Mouse (Mus musculus) retina, embryonic 14.5 days (tissue): Measurements from ENCODE around the gene Dync1li2.

Experiments used
- DNase-seq: peaks from one replicate; pipeline ENCODE4 v3.0.0-alpha.2; 2015; ENCODE audit warnings: low spot score

Dync1li2 gene

DNA sequence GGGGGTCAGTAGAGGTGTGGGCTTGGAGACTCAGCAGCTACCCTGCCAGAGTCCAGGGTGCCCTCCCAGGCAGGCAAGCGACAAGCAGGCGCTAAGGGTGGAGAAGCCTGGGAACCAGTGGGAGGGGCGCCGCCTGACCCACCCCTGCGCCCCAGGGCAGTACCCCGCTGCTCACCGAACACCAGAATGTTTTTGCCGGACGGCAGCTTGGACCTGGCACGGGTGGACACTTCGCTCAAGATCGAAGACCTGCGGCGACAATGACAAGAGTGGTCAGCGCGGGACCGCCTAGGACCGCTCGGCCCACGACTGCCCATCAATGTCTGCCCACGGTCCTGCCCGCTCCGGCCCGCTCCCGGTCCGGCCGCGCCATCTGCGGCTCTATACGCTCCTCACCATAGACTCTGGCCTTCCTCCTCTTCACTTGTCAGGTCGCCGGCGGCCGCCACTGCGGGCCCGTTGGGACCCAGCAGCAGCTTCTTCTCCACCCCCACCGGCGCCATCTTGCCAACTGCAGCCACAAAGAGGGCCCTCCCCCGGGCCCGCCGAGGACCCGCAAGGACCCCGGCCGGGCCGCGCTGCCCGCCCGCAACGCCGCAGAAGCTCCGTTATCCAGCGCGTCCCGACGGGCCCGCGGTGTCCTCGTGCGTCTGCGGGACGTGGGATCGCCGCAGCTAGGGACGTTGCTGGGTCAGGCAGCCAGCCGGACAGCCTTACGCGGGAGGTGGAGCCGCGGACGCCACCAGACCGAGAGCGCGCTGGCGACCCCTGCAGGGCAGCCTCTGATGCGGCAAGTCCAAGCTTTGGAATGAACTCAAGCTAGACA is at the start of gene Dync1li2:
TSS of gene Dync1li2 (minus strand) at position 749 of the 826 bp plus-strand sequence.
- peak; percentile 90 for DNase-seq

DNA sequence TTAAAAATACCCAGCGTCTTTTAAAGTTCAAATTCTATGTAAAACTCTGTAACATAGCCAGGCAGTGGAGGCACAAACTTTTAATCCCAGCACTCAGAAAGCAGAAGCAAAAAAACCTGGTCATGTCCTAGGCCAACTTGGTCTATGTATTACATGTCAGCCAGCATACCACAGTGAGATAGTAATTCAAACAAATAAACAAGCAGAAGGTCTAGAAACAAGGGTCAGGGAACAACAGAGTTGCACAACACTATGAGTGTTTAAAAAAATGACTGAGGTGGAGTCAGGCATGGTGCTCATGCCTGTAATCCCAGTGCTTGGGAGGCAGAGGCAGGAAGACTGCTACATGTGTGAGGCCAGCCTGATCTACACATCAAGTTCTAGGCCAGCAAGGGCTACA is 36.2 kb upstream of the Dync1li2 start:
- DNase-seq, result no peak

DNA sequence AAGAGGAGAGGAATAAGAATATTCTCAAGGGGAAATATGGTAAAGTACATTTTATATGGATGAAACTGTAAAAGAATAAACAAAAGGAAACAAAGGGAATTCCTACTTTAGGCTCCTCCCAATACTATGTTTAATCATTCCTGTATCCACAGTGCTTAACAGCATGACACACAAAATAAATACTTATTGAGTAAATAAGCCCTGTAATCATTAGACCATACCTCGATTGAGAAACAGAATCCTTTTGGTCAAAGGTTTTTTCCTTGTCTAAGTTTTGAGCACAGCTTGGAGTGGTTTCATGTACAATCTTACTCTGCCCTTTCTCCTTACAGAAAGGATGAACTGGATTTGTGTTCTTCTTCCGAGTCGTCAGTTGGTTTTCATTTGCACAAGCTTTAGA is 29.6 kb upstream of the Dync1li2 start:
- DNase-seq, result no peak

DNA sequence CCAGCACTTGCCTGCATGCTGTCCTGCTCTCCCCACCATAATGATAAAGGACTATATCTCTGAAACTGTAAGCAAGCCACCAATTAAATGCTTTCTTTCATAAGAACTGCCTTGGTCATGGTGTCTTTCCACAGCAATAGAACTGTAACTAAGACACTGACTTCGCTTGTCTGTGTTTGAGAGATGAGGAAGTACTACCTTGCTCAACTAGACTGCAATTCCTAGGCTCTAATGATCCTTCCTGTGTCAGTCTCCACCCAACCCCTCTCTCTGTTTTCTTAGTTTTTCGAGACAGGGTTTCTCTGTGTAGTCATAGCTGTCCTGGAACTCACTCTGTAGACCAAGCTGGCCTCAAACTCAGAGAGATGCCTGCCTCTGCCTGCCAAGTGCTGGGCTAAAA is 24.6 kb upstream of the Dync1li2 start:
- DNase-seq, result no peak

DNA sequence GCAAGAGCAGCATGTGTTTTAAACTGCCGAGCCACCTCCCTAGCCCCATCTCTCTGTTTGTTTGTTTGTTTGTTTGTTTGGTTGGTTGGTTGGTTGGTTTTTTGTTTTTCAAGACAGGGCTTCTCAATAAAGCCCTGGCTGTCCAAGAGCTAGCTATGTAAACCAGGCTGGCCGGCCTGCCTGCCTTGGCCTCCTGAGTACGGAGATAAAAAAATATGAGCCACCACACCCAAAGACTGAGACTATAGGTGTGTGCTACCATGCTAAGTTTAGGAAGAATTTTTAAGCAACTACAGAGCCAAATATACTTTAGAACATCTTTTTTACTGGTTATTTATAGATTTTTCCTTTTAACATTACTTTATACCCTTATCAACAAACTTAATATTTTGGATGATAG is 9.3 kb upstream of the Dync1li2 start:
- DNase-seq, result no peak

DNA sequence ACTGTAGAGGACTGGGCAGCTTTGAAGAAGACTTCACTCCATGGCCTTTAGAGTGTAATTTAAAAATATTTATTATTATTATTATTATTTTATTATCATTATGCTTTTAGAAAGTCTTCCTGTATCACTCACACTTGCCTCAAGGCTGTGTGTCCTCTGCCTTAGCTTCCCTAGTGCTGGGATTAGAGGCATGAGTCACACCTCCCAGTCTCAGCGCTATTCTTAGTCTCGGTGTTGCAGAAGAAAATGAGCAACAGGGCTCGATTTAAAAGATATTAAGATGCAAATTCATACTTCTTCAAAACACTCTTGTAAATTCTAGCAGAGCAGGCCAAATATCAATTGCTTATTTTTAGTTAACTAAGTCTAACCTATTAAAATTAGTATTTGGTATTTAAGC is 5.9 kb upstream of the Dync1li2 start:
- DNase-seq, result no peak

DNA sequence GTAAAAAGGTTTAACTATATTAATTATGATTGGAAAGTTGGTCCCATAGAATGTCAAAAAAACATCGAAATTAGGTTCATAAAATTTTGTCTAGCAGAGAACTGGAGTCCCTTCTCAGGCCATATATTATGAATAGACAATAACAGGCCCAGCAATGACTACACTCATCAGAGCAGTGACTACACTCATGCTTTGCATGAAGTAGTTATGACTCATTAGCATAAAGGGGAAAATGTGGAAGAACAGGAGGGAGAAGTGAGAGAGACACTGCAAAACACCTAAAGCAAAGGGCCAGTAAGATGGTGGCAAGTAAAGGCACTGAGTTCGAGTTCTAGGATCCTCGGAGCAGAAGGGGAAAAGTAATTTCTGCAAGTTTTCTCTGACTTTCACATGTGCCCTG is 3.2 kb upstream of the Dync1li2 start:
- DNase-seq, result no peak

DNA sequence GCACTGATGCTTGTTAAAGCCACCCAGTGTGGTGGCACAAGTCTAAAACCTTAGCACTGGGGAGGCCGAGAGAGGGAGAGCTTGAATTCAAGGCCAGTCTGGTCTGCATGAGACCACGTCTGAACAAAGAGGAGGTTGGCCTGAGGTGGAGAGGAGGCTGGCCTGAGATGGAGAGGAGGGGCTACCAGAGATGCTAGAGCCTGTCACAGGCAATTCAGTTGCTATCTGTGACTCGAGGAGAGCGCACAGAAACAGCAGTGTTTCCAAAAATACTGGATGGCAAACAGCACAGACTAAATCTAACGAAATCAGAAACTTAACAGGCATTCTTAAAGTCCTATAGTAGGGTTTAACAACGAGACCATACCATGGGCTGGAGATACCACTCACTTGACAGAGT is 2.4 kb upstream of the Dync1li2 start:
- DNase-seq, result no peak

DNA sequence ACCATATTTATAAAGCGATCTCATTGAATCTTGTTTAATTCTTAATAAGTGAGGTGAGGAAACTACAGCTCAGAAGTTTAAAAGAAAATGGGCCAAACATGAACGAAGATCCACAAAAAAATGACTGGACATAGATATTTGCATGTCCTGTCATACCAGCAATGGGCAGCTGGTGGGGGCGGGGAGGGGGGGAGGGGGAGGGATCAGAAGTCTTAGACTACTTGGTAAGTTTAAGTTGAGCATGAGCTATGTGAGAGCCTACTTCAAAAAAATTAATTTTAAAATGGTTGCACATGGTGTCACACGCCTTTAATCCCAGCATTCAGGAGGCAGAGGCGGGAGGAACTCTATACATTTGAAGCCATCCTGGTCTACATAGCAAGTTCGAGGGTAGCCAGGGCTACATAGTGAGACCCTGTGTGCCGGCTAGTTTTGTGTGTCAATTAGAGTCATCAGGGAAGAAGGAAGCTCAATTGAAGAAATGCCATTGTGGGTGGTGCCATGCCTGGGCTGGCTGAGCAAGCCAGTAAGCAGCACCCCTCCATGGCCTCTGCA is 355 bp upstream of the Dync1li2 start:
- DNase-seq, result no peak

DNA sequence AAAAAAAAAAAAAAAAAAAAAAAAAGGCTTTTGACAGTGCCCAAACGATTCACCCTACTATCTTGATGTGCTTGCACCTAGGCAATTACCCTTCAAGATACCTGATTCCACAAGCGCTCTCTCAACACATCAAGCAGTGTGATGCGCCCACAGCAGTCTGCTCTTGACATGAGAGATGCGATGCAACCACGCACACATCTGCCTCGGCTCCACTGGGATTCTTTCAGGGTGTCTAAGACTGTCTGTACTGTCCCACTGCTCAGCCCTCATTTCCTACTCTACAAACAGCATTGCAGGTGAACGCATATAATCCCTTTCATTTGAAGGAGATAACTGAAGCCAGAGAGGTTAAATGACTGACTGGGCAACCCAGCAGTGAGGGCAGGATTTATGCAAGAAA is 1.2 kb downstream of the Dync1li2 start:
- DNase-seq, result no peak

DNA sequence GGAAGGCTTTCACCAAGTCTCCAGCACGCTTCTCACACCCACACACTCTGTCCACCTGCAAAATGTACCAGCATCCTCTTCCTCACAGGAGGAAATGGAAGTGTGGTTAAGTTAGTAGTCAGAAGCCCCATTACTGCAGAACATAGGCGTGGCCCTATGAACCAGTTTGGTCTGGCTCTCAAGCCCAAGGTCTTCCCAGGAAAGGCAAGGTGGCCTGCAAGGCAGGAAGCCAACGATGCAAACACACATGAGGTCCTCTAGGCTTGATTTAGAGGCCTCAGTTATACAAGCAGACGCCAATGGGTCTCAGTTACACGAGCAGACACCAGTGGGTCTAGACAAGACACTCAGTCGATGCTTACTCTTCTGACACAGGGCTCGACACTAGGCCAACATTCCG is 3.4 kb downstream of the Dync1li2 start:
- no peak for DNase-seq

DNA sequence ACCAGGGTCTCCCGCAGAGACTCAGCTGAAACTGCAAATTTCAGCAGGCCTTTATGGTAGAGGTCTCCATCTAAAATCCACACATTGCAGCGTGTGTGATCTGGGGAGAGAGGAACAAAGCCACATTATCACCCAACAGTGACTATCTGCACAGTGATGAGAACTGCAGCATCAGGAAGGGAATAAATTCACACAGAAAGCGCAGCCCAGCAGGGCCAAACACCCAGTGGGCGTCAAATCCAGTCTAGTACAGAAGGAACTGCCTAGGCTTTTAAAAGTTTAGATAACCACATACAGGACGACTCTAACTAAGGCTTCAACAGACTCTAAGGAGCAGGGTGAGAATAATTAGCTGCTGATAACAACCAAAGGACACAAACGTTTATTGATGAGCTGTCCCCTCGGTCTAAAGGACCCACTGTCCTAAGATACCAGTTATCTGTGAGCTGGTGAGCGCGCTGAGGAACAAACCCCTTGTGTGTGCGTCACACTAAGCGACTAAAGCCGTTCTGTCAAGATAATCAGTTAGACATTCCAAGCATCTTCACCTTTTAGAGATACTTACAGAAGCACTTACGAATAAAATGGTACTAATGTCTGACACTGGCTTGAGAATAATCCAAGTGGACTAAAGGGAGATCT is 5.2 kb downstream of the Dync1li2 start:
- no peak for DNase-seq

DNA sequence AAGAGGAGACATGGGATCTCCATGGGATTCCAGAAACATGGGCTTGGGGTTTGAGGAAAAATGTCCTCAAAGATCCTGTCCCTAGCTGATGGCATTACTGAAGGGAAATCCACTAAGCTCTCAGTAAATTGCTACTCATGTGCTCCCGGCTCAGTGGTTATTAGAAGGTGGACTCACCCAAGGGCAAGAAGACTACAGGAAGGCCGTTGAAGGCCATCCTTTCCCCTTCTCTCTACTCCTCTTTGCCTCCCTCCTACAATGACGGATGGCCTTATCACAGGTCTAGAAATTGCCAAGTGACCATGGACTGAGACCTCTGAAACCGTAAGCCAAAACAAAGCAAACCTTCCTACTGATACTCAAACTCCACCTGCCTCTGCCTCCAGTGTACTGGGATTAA is 6.3 kb downstream of the Dync1li2 start:
- no peak for DNase-seq

DNA sequence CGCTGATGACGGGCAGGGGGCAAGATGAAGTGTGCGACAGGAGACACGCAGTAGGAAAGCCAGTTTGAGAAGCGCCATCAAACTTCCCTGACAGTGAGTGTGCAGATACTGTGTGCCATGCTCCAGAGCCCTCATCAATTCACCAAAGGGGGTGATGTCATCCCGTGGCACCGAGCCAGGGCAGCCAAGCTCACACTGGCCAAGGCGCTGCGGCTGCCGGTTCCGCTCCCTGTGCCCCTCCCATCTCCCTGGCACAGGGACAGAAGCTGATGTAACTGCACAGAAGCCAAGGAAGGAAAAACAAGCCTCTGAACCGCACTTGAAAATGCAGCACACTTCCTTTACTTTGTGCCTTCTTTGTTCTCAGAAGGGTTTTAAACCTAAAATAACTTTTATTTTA is 6.8 kb downstream of the Dync1li2 start:
- DNase-seq, result peak; percentile 25

DNA sequence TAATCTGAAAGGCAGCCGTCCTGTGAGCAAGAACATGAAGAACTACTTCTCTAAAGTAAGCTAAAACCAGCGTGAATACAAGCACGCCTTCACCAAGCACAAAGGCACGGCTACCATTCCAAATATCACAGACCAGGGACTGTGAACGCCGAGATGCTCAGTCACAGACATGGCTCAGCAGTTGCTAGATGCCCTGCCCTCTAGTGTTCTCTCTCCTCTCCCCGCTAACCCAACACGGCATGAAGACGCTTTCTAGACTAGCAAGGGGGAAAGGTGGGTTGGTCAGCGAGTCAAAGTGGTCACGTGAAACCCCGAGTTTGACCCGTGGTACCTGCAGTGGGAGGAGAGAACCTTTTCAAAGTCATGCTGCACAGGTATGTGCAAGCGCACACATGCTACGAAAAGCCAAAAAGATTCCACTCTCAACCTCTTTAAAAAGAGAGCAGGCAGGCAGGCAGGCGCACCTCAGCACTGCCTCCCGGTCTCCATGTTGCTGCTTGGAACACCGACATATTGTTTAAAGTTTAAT is 8.0 kb downstream of the Dync1li2 start:
- DNase-seq, result no peak

DNA sequence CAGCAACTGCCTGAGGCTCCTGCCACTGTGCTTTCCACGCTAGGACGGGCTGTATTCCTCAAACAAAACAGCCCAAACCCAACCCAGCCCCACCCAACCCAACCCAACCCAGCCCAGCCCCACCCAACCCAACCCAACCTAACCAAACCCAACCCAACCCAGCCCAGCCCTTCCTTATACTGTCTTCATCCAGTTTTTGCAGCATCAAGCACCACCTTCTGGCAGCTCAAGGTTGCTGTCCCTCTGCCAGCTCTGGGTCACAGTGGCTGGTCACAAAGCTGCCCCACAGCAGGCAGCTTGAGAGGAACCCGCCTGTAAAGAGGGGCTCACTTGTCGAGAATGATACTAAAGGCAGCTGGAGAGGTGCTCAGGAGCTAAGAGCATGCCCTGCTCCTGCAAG is 8.6 kb downstream of the Dync1li2 start:
- no peak for DNase-seq

DNA sequence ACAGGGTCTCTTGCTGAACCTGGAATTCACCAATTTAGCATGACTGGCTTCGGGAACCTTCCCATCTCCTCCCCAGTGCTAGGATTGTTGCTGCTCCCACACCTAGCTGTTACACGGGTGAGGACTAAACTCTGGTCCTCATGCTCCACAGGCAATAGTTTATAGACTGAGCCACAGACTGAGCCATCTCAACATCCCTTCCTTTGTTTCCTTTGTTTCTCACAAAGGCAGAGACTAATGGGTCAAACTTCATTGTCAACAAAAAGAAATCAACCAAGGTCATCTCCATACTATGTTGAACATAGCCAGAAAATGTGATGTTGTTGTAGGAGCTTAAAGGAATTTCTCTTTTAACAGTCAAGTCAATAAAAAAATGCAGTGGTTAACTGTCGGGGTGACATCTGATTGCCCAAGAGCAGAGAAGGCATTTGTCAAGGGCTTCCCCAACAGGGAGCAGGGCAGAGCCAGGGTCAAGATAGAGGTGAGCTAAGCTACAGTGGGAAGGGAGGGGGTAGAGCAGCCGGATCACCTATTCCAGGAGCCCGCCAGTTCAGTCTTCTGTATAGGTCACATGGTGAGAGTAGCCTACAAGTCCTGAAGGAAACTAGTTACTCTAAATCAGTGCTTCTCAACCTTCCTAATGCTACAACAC is 9.5 kb downstream of the Dync1li2 start:
- no peak for DNase-seq

DNA sequence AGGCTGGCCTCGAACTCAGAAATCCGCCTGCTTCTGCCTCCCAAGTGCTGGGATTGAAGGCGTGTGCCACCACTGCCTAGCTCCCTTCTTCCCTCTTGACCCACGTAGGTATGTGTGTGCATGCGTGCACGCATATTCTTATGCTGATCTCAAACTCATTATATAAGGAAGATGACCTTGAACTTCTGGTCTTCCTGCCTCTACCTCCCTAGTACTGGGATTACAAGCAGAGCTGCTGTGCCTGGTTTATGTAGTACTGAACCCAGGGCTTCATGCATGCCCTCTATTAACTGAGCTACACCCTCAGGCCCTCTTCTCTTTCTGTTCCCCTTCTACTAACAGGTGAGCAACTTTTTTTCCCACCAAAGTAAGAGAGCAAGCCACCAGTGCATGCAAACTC is 10.2 kb downstream of the Dync1li2 start:
- DNase-seq, result no peak

DNA sequence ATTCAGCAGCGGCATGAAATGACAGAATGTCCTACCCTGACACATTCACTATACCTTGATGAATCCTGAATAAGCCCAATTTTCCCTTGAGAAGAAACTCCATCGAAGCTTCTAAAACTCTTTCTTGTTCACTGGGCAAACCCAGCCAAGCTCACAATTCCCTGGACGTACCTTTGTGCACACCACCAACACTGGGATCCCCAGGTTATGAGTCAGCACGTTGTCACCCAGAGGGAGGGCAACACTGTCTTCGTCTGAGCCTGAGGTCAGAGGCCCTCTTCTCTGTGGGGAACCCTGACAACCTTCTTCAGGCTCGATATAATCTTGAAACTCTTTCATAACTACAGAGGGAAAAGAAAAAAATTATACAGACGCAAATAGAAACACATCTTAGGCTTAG is 12.6 kb downstream of the Dync1li2 start:
- DNase-seq, result no peak

DNA sequence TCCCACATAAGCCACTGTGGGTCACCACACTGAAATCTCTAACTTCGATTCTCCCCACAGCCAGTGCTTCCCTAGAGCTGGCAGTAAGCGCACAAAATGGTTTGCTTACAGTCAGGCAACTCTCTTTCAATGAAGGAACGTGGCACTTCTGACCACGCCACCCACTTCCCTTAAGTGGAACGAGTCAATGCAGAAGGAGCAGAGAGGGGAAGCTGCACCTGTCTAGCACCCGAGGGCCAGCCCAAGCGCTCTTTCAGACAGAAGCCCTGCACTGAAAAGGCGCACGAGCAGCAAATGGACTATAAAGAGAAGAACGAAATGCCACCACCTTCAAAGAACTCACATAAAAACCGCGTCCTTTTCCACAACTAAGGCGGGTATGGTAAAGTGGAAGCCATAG is 15.1 kb downstream of the Dync1li2 start:
- DNase-seq, result no peak

DNA sequence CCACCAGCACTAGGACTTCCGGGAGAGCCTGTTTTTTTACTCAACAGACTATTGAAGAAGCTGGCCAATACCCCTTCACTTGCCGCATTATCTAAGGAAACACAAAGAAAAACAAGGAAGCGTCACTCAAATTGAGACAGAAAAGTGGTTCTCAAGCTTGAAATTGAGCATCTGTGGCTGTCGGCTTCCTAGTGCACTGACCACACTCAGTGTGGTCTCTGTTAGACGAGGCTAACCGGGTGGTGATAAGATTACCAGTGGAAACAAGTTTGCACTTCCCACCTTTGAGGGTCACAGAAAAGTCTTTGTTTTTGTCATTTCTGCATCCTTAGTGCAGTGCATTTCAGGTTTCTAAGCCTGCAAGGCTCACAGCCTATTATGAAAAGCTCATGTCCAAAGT is 20.5 kb downstream of the Dync1li2 start:
- no peak for DNase-seq

DNA sequence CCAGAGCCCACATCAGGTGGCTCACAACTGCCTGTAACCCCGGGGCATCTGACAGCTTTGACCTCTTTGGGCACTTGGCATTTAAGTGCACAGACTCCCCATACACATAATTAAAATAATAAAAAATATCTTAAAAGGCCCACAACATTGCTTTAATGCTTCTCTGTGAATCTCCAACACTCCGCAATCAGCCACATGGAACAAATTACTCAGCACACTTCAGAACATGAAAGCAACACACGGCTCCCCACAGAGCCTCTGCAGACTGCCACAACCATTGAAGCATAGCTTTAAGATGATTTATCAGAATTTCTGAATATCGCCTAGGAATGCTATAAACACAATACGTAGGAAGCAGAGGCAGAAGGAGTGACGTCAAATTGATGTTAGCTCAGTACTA is 26.8 kb downstream of the Dync1li2 start:
- peak; percentile 14 for DNase-seq

DNA sequence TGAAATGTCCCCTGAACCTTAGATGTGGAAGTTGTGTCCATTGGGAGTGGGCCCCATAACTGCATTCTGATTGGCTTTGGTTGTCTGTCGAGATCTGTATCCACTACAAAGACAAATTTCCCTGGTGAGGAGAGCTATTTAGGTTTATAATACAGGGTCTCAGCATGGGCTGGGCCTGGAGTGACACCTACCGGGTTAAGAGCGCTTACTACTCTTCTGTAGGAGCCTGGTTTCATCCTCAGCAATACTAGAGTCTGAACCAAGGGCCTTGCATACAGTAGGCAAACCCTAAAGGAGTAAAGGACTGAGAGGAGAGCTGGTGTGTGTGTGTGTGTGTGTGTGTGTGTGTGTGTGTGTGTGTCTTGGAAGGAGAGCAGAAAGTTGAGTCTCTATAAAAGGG is 28.6 kb downstream of the Dync1li2 start:
- DNase-seq, result no peak
